Mouse (Mus musculus) erythroblast, adult 5-6 weeks (primary cell): Measurements from ENCODE around the gene Mn1. TPM values are rescaled to one million over a fixed set of nuclear protein-coding genes. Genes with fewer than 3 reads are reported as not detected.

Experiments
- ATAC-seq: replicated peaks from 2 replicates; pipeline ENCODE4 v1.8.0; 2016; ENCODE audit warnings: moderate number of reproducible peaks, mild to moderate bottlenecking, moderate TSS enrichment, inconsistent platforms; ENCODE audit not compliant: poor library complexity, low FRiP score, severe bottlenecking
- total RNA-seq, 2 experiments: library from RNA; stranded (forward) in 1 of 2; stranded (reverse) in 1 of 2; fragments of 150-400 nt in 1 of 2; fragments of 200-764, 138-1000 nt in 1 of 2; gene quantifications; 2 replicates each; pipeline versions ENCODE4 v1.2.3 to v1.2.4; 2015 to 2017; ENCODE audit warnings: low replicate concordance in 2 of 2

Gene Mn1
- total RNA-seq (2015; ENCODE audit: low replicate concordance) (0.21 TPM in 1 of 2 replicates, not detected in the other), total RNA-seq (2017; ENCODE audit: low replicate concordance) (0.14 TPM in 1 of 2 replicates, not detected in the other)

DNA sequence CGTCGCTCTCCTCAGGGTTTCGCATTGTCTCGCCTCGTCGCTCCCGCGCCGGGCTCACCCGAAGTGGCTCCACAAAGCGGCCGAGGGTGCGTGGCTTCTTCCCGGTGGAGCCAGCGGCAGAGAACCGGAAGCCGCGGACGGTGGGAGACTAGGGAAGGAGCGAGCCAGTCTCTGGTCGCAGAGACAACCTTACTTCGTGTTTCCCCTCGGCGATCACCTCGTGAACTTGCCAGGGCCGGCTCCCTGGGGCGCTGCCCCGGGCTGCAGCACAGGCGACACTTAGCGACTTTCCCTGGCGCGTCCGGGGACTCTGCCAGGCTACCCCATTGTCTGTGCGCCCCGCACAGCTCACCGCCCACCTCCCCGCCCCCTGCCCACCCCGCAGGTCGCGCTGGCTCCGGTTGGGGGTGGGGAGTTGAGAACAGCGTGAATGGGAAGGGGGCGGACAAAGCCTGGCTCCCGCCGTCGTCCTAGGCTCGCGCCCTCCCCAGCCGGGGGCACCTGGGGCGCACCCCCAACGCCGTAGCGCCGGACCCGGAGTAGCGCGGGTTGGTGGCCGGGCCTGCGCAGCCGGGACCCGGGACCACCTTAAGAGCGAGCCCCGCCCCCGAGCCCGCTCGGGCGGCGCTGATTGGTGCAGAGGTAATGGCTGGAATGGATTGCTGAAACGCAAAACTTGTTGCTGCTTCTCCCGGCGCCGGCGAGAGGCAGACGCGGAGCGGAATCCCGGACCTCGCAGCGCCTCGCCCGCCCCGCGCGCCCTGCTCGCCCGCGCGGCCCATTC, at the start of gene Mn1:
Gene Mn1 (plus strand): TSS at position 772 of the 784 bp plus-strand sequence.
- ATAC-seq = no peak

GRCm38 (mm10) chr5:111367937-111368517, 49.1 kb upstream of the Mn1 start:
- no peak for ATAC-seq

- ATAC-seq = no peak
Observed at GRCm38 (mm10) chr5:111368576-111368975, 48.6 kb upstream of the Mn1 start.

DNA sequence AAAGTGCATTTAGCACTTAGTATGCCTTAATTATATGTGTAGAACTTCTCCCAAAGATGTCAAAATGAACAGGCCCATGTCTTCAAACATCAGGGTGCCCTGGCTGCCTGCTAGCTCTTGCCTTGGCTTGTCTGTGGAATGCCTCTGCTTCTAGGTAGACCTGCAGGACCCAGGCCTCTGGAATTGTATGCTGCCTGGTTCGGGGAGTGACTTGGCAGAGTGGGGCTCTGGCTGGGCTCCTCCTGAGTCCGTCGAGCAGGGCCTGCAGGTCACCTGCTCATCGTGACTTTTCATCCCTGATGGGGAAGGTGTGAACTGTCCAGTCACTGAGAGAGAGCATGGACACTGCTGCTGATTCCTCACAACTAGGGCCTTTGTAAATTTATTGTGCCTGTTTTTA, 41.5 kb upstream of the Mn1 start:
- ATAC-seq = no peak

- no peak for ATAC-seq
Observed at GRCm38 (mm10) chr5:111376276-111377020, 40.7 kb upstream of the Mn1 start.

- no peak for ATAC-seq
Observed at GRCm38 (mm10) chr5:111378126-111378993, 38.8 kb upstream of the Mn1 start.

DNA sequence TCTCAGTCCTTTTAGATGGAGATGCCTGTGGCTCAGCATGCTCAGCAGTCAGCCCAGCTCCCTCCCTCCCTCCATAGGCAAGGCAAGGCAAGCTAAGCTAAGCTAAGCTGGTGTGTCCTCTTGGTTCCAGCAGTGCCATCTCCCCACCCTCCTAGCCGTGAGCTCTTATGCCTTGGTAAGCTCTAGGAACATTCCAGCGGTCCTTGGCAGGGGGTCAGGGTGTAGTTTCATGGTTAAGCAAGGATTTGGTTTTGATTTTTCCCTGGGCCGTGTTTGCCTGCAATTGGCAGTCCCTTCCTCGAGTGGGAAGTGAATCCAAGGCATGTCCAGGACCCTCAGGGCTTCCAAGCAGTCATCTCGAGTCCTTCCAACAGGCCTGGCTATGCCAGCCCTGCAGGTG, 33.8 kb upstream of the Mn1 start:
- no peak for ATAC-seq

GRCm38 (mm10) chr5:111390911-111391310, 26.3 kb upstream of the Mn1 start:
- ATAC-seq = no peak

- no peak for ATAC-seq
Observed at GRCm38 (mm10) chr5:111391485-111391884, 25.7 kb upstream of the Mn1 start.

GRCm38 (mm10) chr5:111393346-111394197, 23.6 kb upstream of the Mn1 start:
- ATAC-seq = no peak

DNA sequence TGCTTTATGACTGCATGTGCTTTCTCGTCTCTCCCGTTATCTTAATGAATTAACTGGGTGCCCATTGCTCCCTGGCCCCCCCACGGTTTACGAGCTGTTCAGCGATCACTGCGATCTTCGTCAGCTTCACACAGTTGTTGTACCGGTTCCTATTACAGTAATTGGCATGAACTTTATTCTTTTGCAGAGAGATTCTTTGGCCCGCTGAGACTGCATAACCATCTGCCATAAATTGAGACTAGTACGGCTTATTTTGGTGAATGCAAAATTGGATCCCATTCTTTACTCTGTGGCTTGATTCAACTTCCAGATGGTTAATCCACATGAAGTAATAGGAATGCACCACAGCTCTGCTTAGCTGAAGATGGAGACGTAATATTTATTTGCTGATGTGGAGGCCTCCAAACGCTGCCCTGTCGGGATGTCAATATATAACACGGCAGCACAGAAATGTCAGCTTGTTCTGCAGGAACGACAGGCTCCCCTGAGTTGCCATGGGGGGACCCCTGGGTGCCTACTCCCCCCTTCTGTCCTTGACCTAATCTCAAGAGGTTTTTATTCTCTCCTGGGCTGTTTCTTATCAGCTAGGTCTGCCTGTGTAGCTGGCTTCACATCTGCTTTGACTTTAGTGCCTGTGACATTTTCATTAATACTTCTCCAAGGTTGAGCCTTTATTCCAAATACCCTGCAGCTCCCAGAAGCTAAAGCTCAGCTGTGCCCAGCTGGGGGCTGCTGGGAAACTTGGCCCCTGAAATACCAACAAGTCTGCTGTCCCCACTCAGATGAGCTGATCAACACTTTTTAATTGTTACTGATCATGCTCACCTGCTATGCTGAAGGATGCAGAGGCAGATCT, 22.7 kb upstream of the Mn1 start:
- no peak for ATAC-seq

DNA sequence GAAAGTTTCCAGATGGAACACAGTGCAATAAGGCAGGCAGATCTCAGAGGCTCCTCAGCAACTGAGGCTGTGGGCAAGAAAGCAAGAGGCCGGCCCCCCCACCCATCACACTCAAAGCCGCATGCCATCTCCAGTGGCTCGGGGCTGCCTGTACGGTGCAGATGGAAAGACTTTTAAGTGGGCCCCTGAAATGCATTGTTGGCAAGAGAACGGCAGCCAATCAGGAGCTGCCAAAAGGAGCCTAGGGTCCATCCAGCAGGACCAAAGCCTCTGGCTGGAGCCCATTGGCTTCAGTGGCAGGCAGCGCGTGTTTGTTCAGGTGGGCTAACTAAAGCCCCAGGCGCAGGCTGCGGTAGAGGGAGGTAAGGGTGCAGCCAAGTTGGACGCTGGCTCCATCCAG, 21.4 kb upstream of the Mn1 start:
- ATAC-seq = no peak

DNA sequence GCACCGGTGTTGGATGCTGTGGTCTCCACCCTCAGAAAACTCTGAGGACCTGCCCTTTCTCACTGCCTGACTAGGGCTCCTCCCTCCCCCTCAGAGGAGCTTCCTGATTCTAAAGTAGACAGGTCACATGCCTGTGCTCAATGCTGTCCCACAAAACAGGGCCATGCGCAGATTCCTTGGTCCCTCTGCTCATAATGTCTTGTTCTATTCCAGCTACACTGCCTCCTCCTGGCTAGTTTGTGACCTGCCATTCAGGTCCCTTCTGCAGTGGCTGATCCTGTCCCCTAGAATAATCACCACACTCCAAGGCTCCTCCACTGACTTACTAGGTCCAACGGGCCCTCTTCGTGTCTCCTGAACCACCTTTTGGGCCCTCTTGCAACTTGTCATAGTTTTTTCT, 21.0 kb upstream of the Mn1 start:
- no peak for ATAC-seq

DNA sequence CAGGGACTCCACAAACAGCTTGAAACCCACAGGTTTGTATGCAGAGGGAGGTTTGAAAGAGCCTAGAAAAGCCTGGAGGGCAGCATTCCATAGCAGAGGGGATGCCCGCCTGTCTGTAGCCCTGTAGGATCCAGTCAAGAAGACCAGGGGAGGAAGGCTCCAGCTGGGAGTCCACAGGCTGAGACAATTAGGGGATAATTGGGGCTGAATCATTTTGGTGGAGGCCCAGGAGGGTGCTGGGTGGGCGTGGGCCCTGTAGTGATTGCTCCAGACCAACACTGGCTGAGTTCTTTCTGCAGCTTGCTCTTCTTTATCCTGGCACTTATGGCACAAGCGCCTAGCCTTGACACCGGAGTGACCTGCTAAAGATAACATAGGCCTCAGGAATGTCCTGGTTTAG, 18.7 kb upstream of the Mn1 start:
- ATAC-seq = no peak

GRCm38 (mm10) chr5:111399271-111399670, 17.9 kb upstream of the Mn1 start:
- no peak for ATAC-seq

GRCm38 (mm10) chr5:111401879-111402650, 15.1 kb upstream of the Mn1 start:
- ATAC-seq = no peak

GRCm38 (mm10) chr5:111402651-111402996, 14.5 kb upstream of the Mn1 start:
- ATAC-seq = no peak
